Mouse (Mus musculus) midbrain, embryonic 14.5 days (tissue): Measurements from ENCODE around the gene Grk2. TPM values are rescaled to one million over a fixed set of nuclear protein-coding genes. Genes with fewer than 3 reads are reported as not detected.

Experiments used
- ATAC-seq: fragments of 200-750 bp; cut with Nextera tagmentation; 2 replicates; pipeline ENCODE4 v1.8.0; 2017; ENCODE audit warnings: moderate number of reproducible peaks, moderate library complexity; ENCODE audit not compliant: low FRiP score, low TSS enrichment
- DNase-seq: peaks from one replicate; pipeline ENCODE4 v3.0.0-alpha.2; 2015
- H3K27ac ChIP-seq: fragments of 300-500 bp; sonication (generic); replicated peaks from 2 replicates; pipeline ENCODE4 v1.5.1; 2014; ENCODE audit warnings: mild to moderate bottlenecking, low read depth, low read length, moderate library complexity
- H3K27me3 ChIP-seq: fragments of 300-500 bp; sonication (generic); 2 replicates; pipeline ENCODE4 v1.6.1; 2014; ENCODE audit warnings: low read length, control low read depth, mixed read lengths; ENCODE audit not compliant: control insufficient read depth, insufficient read depth
- H3K36me3 ChIP-seq: fragments of 300-500 bp; sonication (generic); 2 replicates; pipeline ENCODE4 v1.6.1; 2014; ENCODE audit warnings: low read length, control low read depth; ENCODE audit not compliant: control insufficient read depth, insufficient read depth
- H3K4me1 ChIP-seq: fragments of 300-500 bp; sonication (generic); 2 replicates; pipeline ENCODE4 v1.6.1; 2014; ENCODE audit warnings: mild to moderate bottlenecking, antibody characterized with exemption, low read length, control low read depth; ENCODE audit not compliant: control insufficient read depth, insufficient read depth
- H3K4me2 ChIP-seq: fragments of 300-500 bp; sonication (generic); 2 replicates; pipeline ENCODE4 v1.6.1; 2014; ENCODE audit warnings: mild to moderate bottlenecking, low read length, moderate library complexity
- H3K4me3 ChIP-seq: fragments of 300-500 bp; sonication (generic); replicated peaks from 2 replicates; pipeline ENCODE4 v1.5.1; 2014; ENCODE audit warnings: low read depth, low read length
- H3K9ac ChIP-seq: fragments of 300-500 bp; sonication (generic); replicated peaks from 2 replicates; pipeline ENCODE4 v1.6.1; 2014; ENCODE audit warnings: mild to moderate bottlenecking, low read length, moderate library complexity
- H3K9me3 ChIP-seq: fragments of 300-500 bp; sonication (generic); 2 replicates; pipeline ENCODE4 v1.6.1; 2016; ENCODE audit warnings: low read length, control low read depth, mixed read lengths; ENCODE audit not compliant: control insufficient read depth
- WGBS: fragments of 180-500 bp; shearing (Covaris S2); extraction: QIAGEN DNeasy Blood & Tissue Kit; methylation state at CpG from one replicate; pipeline ENCODE4 v1.1.7; 2014; 5-methylcytosine and 5-hydroxymethylcytosine counted together
- polyA plus RNA-seq: library from polyadenylated mRNA; unstranded; fragments of >200 nt; fragmentation: Nextera tagmentation; extraction: Ambion mirVana; gene quantifications from 2 replicates; pipeline ENCODE4 v1.2.1, GENCODE M21; 2014

Gene Grk2
- polyA plus RNA-seq, result 29.0 and 30.0 TPM in 2 replicates

GRCm38 (mm10) chr19:4306190-4306577, at the start of gene Grk2:
Gene Grk2, minus strand, starts transcription at chr19:4306222.
- H3K9me3 ChIP-seq, result no peaks in the 10 kb centered on the region
- WGBS, result under 1% methylated on average over 28 of the region's 46 CpGs
- DNase-seq, result peak; percentile 89
- no peaks in the 10 kb centered on the region for H3K36me3 ChIP-seq
- peaks cover 51% of the 10 kb centered on the region for H3K4me1 ChIP-seq
- ATAC-seq, result peak; percentile 81
- peak within 1 kb of the TSS; percentile 93 for H3K4me3 ChIP-seq
- H3K9ac ChIP-seq, result peak within 1 kb of the TSS; percentile 98
- peak within 1 kb of the TSS; percentile 88 for H3K4me2 ChIP-seq
- peak within 1 kb of the TSS; percentile 91 for H3K27ac ChIP-seq
- H3K27me3 ChIP-seq, result no peaks in the 10 kb centered on the region

GRCm38 (mm10) chr19:4349455-4349854, 43.4 kb upstream of the Grk2 start:
- 97% methylated on average over 2 of the region's 2 CpGs for WGBS
- H3K9ac ChIP-seq, result no peak overlapping the region
- no peaks in the 10 kb centered on the region for H3K9me3 ChIP-seq
- H3K4me1 ChIP-seq, result no peaks in the 10 kb centered on the region
- no peak overlapping the region for H3K27ac ChIP-seq
- no peaks in the 10 kb centered on the region for H3K27me3 ChIP-seq
- DNase-seq (no peak), ATAC-seq (no peak)
- no peak overlapping the region for H3K4me3 ChIP-seq
- peaks cover 66% of the 10 kb centered on the region for H3K36me3 ChIP-seq
- H3K4me2 ChIP-seq, result no peak overlapping the region

- no peaks in the 10 kb centered on the region for H3K9me3 ChIP-seq
These were observed 40.5 kb upstream of the Grk2 start for GRCm38 (mm10) chr19:4346479-4346878.

GRCm38 (mm10) chr19:4338162-4338561, 32.1 kb upstream of the Grk2 start:
- Histone ChIP-seq H3K36me3 (peaks cover 33% of the 10 kb centered on the region), H3K4me3 (no peak overlapping the region), H3K27ac (no peak overlapping the region), H3K4me1 (peaks cover 8% of the 10 kb centered on the region; the same call in 1 of the 2 replicates), H3K4me2 (no peak overlapping the region), H3K9ac (no peak overlapping the region), H3K27me3 (no peaks in the 10 kb centered on the region), H3K9me3 (no peaks in the 10 kb centered on the region)
- ATAC-seq (no peak), DNase-seq (peak; percentile 78)
- WGBS, result 41% methylated on average over 2 of the region's 2 CpGs

More at GRCm38 (mm10) chr19:4346479-4346878, 40.5 kb upstream of the Grk2 start:
- 95% methylated on average over 1 of the region's 1 CpGs for WGBS
- no peak overlapping the region for H3K4me2 ChIP-seq
- no peak overlapping the region for H3K9ac ChIP-seq
- peaks cover 85% of the 10 kb centered on the region for H3K36me3 ChIP-seq
- no peak for DNase-seq
- ATAC-seq, result no peak
- no peak overlapping the region for H3K4me3 ChIP-seq
- no peaks in the 10 kb centered on the region for H3K4me1 ChIP-seq
- no peaks in the 10 kb centered on the region for H3K27me3 ChIP-seq
- no peak overlapping the region for H3K27ac ChIP-seq

GRCm38 (mm10) chr19:4333791-4334190, 27.8 kb upstream of the Grk2 start:
- WGBS, result 0% methylated on average over 16 of the region's 16 CpGs
- H3K36me3 ChIP-seq, result peaks cover 22% of the 10 kb centered on the region

GRCm38 (mm10) chr19:4333100-4333775, 27.2 kb upstream of the Grk2 start:
- DNase-seq, result no peak
- no peak for ATAC-seq
- Histone ChIP-seq H3K4me3 (peak overlapping the region; percentile 52), H3K9me3 (no peaks in the 10 kb centered on the region), H3K27me3 (no peaks in the 10 kb centered on the region), H3K27ac (peak overlapping the region; percentile 89), H3K9ac (peak overlapping the region; percentile 67), H3K36me3 (peaks cover 26% of the 10 kb centered on the region), H3K4me2 (peak overlapping the region; percentile 86), H3K4me1 (peaks cover 23% of the 10 kb centered on the region)
- WGBS, result 0% methylated on average over 13 of the region's 13 CpGs

More at GRCm38 (mm10) chr19:4333791-4334190, 27.8 kb upstream of the Grk2 start:
- peak; percentile 94 for DNase-seq
- Histone ChIP-seq H3K4me3 (peak overlapping the region; percentile 52), H3K27ac (peak overlapping the region; percentile 89), H3K9me3 (no peaks in the 10 kb centered on the region), H3K27me3 (no peaks in the 10 kb centered on the region), H3K9ac (peak overlapping the region; percentile 67), H3K4me1 (peaks cover 23% of the 10 kb centered on the region), H3K4me2 (peak overlapping the region; percentile 86)
- peak; percentile 97 for ATAC-seq

GRCm38 (mm10) chr19:4332653-4333052, 26.6 kb upstream of the Grk2 start:
- Histone ChIP-seq H3K36me3 (peaks cover 32% of the 10 kb centered on the region), H3K9ac (peak overlapping the region; percentile 67), H3K4me2 (peak overlapping the region; percentile 86), H3K27me3 (no peaks in the 10 kb centered on the region), H3K27ac (peak overlapping the region; percentile 89), H3K9me3 (no peaks in the 10 kb centered on the region), H3K4me1 (peaks cover 23% of the 10 kb centered on the region), H3K4me3 (peak overlapping the region; percentile 52)
- ATAC-seq (no peak), DNase-seq (peak; percentile 61)
- under 1% methylated on average over 4 of the region's 4 CpGs for WGBS

GRCm38 (mm10) chr19:4331273-4331672, 25.3 kb upstream of the Grk2 start:
- H3K4me3 ChIP-seq, result no peak overlapping the region
- H3K9ac ChIP-seq, result no peak overlapping the region
- peaks cover 23% of the 10 kb centered on the region for H3K4me1 ChIP-seq
- no peak for ATAC-seq
- peaks cover 46% of the 10 kb centered on the region for H3K36me3 ChIP-seq
- 92% methylated on average over 3 of the region's 3 CpGs for WGBS
- H3K27me3 ChIP-seq, result no peaks in the 10 kb centered on the region
- H3K4me2 ChIP-seq, result no peak overlapping the region
- H3K27ac ChIP-seq, result no peak overlapping the region
- H3K9me3 ChIP-seq, result no peaks in the 10 kb centered on the region
- no peak for DNase-seq

GRCm38 (mm10) chr19:4330603-4331002, 24.6 kb upstream of the Grk2 start:
- H3K36me3 ChIP-seq, result peaks cover 53% of the 10 kb centered on the region
- peaks cover 23% of the 10 kb centered on the region for H3K4me1 ChIP-seq

More at GRCm38 (mm10) chr19:4330603-4331002, 24.6 kb upstream of the Grk2 start:
- no peak overlapping the region for H3K9ac ChIP-seq
- H3K4me2 ChIP-seq, result no peak overlapping the region
- H3K9me3 ChIP-seq, result no peaks in the 10 kb centered on the region
- no peak overlapping the region for H3K4me3 ChIP-seq
- DNase-seq (no peak), ATAC-seq (no peak)
- no peak overlapping the region for H3K27ac ChIP-seq
- 92% methylated on average over 2 of the region's 2 CpGs for WGBS
- no peaks in the 10 kb centered on the region for H3K27me3 ChIP-seq
